Mouse (Mus musculus) left cerebral cortex, adult 11 months (tissue): Measurements from ENCODE around the gene Barhl2.

Experiments used
- DNase-seq: peaks from one replicate; pipeline ENCODE4 v3.0.0; 2022; ENCODE audit warnings: low spot score

The Barhl2 gene

GRCm38 (mm10) chr5:106457986-106458476 is at the start of gene Barhl2:
TSS of gene Barhl2 (minus strand) at chr5:106458166.
- no peak for DNase-seq

GRCm38 (mm10) chr5:106506061-106506460 is 48.1 kb upstream of the Barhl2 start:
- no peak for DNase-seq

DNA sequence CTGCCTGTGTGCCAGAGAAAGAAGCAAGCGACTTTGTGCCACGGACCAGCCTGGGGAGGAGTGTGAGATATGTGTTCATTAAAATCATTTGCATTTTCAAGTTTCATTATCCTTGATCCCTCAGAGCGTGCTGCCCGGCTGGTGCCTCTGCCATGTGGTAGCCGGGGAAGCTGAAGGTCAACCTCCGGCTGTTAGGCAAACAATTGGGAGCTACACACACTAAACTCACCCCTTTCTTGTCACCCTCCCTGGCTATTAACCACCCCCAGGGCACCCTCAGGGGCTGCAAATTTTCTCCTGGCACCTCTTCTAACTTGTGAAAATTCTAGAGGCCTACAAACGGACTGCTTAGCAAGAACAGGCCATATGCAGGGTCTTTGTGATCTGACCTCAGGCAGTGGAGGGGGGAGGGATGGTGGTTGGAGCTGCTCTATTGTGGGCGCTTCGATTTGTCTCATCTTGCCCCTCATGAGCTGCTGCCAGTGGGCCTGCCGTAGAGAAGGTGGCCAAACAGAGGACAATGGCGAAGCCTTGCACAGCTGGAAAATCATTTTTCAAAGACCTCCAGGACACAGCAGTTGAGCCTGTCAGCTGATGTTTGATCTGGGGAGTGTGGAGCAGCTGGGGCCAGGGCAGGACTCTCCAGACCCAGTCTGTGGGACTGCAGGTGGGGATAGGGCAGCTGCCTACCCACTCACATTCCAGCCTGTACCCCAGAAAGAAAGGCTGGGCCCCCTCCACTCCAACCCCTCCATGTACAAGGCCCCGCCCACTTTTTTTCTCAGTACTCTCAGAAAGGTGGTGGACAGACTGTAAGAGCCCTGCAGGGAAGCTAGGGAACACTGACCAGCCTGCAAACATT is 44.9 kb upstream of the Barhl2 start:
- no peak for DNase-seq

DNA sequence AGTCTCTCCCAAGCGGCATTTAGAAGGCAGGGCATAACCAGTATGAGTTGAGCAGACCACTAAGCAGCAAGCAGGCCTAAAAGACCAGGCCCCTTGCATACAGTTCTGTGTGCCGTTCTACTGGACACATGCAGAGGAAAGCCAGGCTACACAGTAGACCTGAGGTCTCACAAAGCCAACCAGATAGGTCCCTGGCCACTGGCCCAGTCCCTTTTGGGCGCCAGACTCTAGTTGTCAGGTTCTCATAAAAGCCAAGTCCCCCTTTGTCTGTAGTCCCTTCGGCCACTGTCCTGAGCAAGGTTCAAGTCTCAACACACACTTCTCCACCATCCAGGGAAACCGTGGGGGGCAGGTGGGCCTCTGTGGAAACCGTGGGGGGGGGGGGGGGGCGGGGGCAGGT is 44.3 kb upstream of the Barhl2 start:
- DNase-seq: no peak

DNA sequence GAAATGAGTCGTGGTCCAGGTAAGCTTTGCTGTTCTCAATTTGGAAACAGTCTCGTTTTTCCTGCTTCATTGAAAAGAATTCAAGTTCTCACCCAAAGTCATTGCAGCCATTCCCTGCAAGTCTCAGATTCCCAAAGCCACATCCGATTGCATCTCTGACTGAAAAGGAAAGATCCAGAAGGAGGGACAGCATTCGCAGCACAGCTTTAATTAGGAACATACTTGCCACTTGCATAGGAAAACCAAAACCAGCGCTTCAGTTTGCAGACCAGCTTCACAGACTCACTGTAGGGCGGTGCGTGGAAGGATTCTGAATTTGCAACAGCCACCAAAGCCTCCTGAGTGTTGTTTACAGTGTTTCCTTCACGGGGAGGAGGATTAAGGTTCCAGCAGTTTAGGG is 33.8 kb upstream of the Barhl2 start:
- no peak for DNase-seq

DNA sequence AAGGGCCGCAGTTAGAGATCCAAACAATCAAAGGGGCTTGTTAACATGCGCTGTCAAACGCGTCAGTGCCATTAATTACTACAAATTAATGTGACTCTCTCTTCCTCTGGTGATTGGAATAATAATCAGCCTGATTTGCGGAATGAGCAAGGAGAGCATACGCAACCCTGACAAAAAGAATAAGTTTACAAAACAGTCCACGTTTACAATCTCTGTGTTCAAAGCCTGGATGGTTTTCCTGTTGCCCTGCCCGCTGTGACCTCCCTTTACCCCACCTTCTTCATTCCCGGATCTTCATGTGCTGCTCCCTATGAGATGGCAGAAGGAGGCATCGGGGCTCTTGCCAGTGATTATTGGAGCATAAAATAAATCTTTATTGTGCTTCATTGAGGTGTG is 14.1 kb upstream of the Barhl2 start:
- DNase-seq: no peak

DNA sequence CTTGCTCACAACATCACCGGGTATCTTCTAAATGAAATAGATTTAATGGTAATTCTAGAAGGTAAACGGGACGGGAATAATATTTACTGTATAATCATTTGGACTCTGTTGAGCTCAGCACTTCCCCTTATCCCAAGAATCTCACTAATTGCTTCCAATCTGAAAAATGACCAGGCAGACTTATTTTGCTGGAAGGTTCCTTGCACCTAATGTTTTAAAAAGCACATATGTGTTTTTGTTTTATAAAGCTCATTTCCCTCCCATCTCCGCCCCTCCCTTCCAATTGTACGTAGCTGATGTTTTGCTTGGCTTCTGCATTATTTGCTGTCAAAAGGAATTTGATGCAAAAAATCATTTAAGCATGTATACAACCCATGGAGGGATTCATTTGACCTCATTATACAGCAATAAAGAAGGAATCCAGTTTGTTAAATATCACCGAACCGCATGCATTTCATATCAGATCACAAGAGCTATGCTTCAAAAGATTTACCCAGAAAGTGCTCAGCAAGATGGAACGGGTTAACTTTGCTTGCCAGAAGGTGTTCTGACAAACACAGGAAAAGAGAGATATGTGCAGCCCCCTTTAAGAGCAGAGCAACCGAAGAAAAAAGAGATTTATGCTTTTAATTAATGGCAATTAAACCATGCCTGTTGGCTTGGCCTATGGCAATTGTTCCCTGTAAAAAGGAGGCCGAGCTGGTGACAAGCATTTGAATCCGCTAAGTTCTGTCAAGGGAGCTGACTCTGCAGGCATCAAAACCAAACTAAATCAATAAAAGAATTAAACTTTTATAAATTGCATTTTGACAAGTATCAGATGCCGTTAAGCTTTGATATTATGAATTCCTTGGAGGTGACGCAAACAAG is 13.5 kb upstream of the Barhl2 start:
- DNase-seq: no peak

GRCm38 (mm10) chr5:106465129-106465790 is 7.3 kb upstream of the Barhl2 start:
- no peak for DNase-seq

- DNase-seq: no peak
Observed at GRCm38 (mm10) chr5:106464336-106465128, 6.6 kb upstream of the Barhl2 start.

DNA sequence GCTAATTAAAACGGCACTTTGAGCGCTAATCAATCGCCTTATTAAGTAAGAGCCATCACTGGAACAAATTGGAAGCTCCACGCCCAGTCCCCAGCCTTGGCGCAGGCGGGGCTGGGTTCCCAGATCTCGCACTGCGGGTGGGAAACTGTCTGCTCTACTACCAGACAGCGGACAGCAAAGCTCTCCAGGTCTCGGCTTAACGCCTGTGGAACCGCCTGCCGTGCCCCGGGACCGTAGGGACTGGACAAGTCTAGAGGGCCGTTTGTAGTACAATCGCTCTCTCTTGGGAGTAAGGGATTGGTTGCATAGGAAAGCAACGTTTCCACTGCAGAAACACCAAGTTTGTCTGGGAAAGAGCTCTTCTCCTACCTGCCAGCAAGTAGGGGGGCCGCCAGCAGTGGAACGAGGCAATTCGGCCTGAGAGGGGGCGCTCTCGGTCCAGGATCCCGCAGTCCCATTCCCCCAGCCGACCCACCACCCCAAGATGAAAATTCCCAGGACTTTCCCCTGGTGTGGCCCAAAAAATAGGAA is 5.8 kb upstream of the Barhl2 start:
- no peak for DNase-seq

- no peak for DNase-seq
Observed at GRCm38 (mm10) chr5:106461913-106462312, 3.9 kb upstream of the Barhl2 start.

DNA sequence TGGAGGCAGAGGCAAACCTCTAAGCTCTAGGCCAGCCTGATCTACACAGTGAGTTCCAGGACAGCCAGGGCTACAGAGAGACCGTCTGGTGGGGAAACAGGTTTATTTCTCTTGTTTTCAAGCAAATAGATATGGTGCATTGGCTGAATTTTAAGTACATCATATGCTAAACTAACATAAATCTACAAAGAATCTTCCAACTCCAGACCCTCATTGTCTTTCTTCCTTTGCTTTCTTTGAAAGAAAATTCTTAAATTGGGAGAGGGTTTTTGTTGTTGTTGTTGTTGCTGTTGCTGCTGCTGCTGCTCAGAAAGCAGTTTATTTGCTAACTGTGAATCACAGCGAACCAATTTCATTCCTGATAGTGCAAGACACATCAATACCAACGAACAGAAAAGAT is 3.5 kb upstream of the Barhl2 start:
- DNase-seq: no peak

DNA sequence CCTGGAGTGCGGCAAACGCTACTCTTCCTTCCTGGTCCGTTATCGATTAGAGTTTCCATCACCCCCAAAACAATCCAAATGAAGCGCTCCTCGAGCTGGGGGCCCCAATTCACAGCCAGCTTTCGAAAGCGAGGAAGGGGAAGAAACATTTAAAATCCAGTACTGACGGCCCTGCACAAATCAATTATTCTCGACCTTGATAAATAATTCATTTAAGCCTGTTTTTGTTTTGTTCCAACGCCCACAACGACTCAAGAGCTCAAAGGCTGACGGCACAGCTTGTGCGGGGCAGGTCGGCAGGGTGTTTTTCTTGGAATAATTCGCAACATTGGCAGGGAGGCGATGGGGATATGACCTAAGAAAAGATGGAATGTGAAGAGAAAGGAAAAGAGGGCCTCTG is 2.6 kb upstream of the Barhl2 start:
- DNase-seq: no peak

GRCm38 (mm10) chr5:106460001-106460511 is 2.1 kb upstream of the Barhl2 start:
- DNase-seq: no peak

GRCm38 (mm10) chr5:106459120-106459641 is 1.2 kb upstream of the Barhl2 start:
- no peak for DNase-seq

DNA sequence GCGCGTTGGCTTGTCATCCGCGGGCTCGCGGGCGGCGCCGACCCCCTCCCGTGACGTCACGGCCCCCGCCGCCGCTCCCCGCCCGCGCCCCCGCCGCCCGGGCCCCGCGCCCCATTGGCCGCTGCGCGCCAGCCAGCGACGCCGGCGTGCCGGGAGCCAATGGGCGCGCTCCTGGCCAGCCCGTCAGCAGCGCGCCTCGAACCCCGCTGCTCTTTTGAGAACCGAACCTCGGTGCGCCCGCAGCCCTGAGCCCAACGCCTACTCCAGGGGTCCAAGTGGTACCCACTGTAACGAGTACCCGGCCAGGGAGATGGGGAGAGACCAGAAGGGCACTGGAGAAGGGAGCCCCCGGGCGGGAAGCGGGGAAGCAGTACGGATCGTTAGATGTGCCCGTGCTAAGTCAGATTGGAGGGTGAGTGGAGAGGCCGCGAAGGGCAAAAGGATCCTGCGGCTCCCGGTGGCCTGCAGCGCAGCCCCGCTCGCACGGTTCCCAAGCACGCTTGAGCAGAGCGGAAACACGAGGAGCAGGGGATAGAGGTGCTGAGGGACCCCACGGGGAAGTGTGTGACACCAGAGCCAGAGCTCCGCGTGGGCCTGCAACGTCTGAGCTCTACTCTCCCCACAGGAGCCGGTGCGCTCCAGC is 632 bp upstream of the Barhl2 start:
- DNase-seq: no peak

DNA sequence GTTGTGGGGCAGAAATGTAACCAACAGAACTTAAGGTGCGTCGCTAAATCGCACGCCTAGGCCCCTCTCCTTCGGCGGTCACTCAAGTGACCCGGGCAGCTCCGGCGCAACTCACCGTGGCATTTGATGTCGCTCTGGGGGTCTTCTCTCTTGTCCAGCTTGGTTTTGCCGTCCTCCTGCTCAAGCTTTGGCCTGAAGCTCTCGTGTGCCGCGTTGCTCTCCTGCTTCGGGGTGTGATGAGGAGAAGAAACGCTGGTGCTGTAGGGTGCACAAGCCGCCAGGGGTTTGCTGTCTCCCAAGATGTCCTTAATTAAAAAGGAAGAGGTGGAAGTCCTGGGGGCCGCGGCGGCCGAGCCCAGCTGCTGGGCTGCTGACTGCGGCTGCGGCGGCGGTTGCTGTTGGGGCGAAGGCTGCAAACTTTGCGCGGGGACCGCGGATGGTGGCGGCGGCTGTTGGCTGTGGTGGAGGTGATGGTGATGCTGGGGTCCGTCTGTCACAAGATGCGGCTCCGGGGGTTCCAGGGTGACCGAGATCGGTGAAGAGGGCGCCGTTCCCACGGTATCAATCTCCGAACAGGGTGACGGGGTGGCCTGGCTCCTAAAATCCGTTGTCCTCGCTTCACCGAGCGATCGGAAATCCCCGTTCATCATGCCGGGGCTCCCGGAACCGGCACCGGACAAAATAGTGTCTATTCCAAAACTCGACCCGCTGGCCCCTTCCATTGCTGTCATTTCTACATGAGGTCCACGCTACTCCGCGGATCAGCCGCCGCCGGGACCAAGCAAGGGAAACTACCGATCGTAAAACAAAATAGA is 648 bp downstream of the Barhl2 start:
- no peak for DNase-seq

DNA sequence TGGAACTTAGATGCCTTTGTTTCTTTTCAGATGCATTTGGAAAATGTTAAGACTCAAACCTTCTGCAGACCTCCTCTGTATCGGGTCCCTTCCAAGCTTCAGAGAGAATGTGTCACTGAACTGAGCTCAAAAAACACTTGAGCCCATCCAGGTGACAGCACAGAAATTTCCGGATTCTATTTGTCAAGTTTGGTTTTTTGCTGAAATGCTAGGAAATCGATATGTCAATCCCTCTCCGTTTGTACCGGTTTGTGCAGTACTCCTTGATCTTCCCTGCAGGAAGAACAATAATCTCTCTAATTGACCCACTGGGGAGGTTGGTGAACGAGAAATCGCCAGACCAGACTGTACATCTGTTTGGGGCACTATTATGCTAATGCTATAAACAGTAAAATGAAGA is 2.0 kb downstream of the Barhl2 start:
- no peak for DNase-seq

GRCm38 (mm10) chr5:106455106-106455920 is 2.7 kb downstream of the Barhl2 start:
- DNase-seq: no peak
